Mouse (Mus musculus) 3134 (cell line): ENCODE results near the gene Inhbb.

Source experiments
- DNase-seq: peaks from one replicate; pipeline ENCODE4 v3.0.0-alpha.2; 2011; ENCODE audit warnings: low spot score; ENCODE audit not compliant: insufficient read length; ENCODE audit errors: extremely low read depth

Inhbb gene

GRCm38 (mm10) chr1:119420189-119420983 is 1.7 kb downstream of the Inhbb start:
- DNase-seq: peak; percentile 35

- no peak for DNase-seq
Observed at GRCm38 (mm10) chr1:119419151-119420105, 2.6 kb downstream of the Inhbb start.

GRCm38 (mm10) chr1:119417991-119418390 is 4.1 kb downstream of the Inhbb start:
- no peak for DNase-seq

DNA sequence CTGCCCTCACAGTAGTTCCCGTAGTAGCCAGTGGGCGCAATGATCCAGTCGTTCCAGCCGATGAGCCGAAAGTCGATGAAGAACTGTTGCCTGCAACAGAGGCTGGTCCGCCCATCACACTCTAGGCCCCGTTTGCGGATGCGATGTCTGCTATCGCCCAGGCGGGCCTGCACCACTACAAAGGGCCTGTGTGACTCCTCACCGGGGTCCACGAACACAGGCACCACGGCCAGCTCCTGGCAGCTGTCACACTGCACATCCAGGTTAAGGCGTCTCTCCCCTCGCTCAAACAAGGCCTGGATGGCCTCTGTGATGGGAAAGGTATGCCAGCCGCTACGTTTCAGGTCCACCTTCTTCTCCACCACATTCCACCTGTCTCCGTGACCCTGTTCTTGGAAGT is 4.5 kb downstream of the Inhbb start:
- DNase-seq: no peak

GRCm38 (mm10) chr1:119416610-119417009 is 5.4 kb downstream of the Inhbb start:
- DNase-seq: no peak

- DNase-seq: no peak
Observed at GRCm38 (mm10) chr1:119416177-119416576, 5.9 kb downstream of the Inhbb start.

DNA sequence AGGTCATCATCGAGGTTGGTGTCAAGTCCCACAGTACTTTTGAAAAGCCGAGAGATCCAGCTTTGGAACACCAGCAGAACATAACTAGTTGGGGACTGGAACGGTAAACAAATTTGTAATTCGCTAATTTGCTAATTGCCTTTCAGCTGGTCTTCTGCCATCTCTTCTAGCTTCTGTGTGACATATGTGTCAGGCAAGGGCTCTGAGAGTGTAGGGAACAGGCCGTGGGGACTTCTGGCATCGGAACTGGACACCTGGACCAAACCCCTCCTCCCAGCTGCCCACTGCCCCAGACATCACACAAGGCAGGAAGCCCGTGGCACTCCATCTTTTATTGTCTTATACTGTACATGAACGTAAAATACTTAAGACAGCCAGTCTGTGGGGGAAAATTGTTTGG is 6.9 kb downstream of the Inhbb start:
- DNase-seq: no peak

- no peak for DNase-seq
Observed at GRCm38 (mm10) chr1:119410661-119411060, 11.4 kb downstream of the Inhbb start.

DNA sequence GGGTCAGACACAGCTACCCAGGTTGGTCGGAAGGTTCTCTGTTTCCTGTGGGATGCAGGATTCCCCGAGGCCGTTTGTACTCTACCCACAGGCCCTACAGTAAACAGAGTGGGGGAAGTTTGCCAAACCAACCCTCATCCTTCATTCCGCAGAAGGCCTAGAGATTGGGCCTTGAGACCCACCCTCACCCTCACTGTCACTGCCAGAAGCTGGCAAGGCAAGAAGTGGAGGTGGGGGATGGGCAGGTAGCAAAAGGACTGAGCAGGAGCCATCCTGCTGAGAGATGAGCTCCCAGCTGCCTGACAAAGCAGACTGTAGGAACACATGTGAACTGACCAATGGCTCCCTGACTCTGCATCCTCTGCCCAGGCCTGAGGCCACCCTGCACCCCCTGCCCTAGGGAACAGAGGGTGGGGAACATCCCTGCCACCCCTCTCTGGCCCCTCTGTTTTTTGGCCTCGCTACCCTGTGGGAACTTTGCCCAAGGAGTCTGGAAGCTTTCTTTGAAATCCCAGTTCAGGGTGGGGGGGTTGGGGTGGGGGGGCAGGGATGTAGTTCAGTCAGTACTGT is 12.4 kb downstream of the Inhbb start:
- DNase-seq: peak; percentile 69

GRCm38 (mm10) chr1:119409106-119409505 is 12.9 kb downstream of the Inhbb start:
- peak; percentile 38 for DNase-seq

- no peak for DNase-seq
Observed at GRCm38 (mm10) chr1:119407691-119408315, 14.2 kb downstream of the Inhbb start.

GRCm38 (mm10) chr1:119404798-119405197 is 17.2 kb downstream of the Inhbb start:
- DNase-seq: peak; percentile 90

DNA sequence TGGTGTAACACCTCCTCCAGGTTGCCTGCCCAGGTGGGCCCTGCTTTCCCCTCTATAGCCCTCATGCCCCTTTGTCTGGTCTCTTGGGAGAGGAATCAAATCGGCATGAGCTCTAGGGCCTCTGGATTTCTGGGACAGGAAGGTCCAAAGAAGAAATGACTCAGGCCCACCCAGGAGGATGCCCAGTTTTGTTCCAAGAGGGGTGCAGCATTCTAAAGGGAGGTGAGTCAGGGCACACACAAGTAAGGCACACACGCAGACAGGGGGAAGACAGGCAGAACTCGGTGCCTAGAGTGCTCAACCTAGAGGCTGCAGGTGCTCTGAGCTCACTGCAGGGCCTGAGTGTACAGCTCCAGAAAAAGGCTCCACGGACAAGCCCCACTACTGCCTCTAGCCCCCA is 17.7 kb downstream of the Inhbb start:
- peak; percentile 88 for DNase-seq

GRCm38 (mm10) chr1:119401249-119401648 is 20.8 kb downstream of the Inhbb start:
- no peak for DNase-seq

GRCm38 (mm10) chr1:119398640-119399039 is 23.4 kb downstream of the Inhbb start:
- no peak for DNase-seq

GRCm38 (mm10) chr1:119397839-119398238 is 24.2 kb downstream of the Inhbb start:
- DNase-seq: no peak

DNA sequence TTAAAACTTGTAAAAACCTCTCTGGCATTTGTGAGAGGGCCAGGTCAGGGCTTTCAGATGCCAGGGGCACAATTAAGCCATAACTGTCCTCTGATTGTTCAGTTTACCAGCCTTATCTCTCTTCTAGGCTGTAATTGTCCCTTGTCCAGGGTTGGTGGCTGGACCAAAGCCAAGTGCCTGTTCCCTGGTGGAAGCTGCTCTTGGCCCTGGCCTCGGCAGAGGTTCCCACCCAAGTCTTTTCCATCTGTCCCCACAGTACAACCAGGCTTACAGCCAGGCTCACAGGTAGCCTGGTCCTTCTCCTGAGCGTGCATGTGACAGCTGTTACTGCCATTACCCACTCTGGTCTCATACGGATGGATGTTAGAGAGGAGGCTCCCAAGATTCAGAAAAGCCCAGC is 30.7 kb downstream of the Inhbb start:
- DNase-seq: no peak

- DNase-seq: peak; percentile 51
Observed at GRCm38 (mm10) chr1:119390676-119391075, 31.4 kb downstream of the Inhbb start.

- no peak for DNase-seq
Observed at GRCm38 (mm10) chr1:119389771-119390500, 32.1 kb downstream of the Inhbb start.
